Mouse (Mus musculus) brown adipose tissue, adult 24 weeks (tissue): Measurements from ENCODE around the gene Fyb2. TPM values are rescaled to one million over a fixed set of nuclear protein-coding genes. Genes with fewer than 3 reads are reported as not detected.

Source experiments
- H3K27ac ChIP-seq: fragments of 200-500 bp; replicated peaks from 2 replicates; pipeline ENCODE4 v1.5.1; 2012; ENCODE audit warnings: low read depth, mild to moderate bottlenecking, low read length
- H3K4me1 ChIP-seq: fragments of 200-500 bp; 2 replicates; pipeline ENCODE4 v1.6.1; 2012; ENCODE audit warnings: low read length, mixed read lengths; ENCODE audit not compliant: control insufficient read depth, insufficient read depth, insufficient read length
- H3K4me3 ChIP-seq: fragments of 200-500 bp; 2 replicates; pipeline ENCODE4 v1.5.1; 2012; ENCODE audit warnings: low read depth, mild to moderate bottlenecking, low read length, moderate library complexity; ENCODE audit not compliant: insufficient read depth
- polyA plus RNA-seq: library from polyadenylated mRNA; stranded (reverse); fragments of >200 nt; gene quantifications from 2 replicates; pipeline ENCODE4 v1.2.4, GENCODE M21; 2012; ENCODE audit not compliant: missing spikeins, insufficient read depth, insufficient read length

The Fyb2 gene
- polyA plus RNA-seq: not detected in 2 replicates

DNA sequence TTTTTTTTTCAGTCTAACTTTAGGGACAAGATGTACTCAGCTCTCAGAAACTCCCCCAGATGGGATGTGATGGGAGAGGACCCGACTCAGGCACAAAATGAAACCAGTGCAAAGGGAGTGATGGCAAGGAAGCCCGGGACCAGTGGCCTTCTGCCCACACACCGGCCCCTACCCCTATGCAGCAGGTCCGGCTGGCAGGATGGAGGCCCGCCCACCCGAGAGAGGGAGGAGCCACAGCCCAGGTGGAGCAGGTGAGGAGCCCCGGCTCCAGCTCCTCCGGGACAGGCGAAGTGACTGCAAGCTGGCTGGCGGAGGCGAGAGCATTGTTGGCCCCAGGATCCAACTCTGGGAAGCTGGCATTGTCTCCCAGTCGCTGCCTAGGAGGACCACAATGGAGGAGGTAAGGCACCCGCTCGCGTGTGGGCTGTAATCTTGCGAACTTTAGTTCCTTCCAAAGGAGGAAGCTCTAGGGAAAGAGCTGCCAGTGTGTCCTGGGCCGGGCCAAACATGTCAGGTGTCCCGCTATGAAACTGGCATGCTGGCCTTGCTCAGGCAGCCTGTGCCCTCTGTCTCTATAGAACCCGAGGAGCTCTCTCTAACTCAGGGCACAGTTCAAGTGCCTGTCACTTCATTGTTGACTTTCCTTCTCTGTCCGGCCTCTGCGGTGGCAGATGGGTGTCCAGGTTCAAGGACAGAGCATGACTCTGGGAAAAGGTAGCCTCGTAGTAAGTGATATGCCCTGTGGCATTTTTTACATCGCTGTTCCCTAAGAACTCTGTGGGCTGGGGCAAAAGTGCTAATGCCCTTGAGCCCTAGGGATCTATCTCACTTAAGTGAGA, at the start of gene Fyb2:
Gene Fyb2 (plus strand): TSS at position 166 of the 839 bp plus-strand sequence.
- H3K27ac ChIP-seq: no peak within 1 kb of the TSS
- no peaks in the 10 kb centered on the region for H3K4me1 ChIP-seq
- H3K4me3 ChIP-seq: no peak within 1 kb of the TSS

DNA sequence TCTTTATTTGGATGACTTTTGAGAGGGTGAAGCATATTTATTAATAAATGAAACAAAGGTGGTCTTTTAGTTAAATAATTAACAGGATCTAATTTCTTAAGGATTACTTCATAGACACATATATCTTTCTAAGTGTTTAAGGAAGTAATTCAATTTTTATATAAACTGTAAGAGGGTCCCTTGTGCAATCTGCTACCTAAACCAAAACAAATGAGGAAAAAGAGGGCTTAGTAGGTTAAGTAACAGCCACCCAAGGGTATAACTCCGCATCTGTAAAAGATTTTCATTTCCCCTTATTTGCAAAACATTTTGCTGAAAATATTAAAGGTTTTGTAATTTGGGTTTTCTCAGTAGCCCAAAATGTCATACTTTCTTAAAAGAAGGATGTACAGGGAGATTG, 48.9 kb upstream of the Fyb2 start:
- Histone ChIP-seq H3K4me1 (no peaks in the 10 kb centered on the region), H3K4me3 (no peak overlapping the region), H3K27ac (no peak overlapping the region)

- Histone ChIP-seq H3K27ac (no peak overlapping the region), H3K4me3 (no peak overlapping the region), H3K4me1 (no peaks in the 10 kb centered on the region)
Measured at GRCm38 (mm10) chr4:104869581-104869980, 43.7 kb upstream of the Fyb2 start.

GRCm38 (mm10) chr4:104870196-104870595, 43.1 kb upstream of the Fyb2 start:
- Histone ChIP-seq H3K4me1 (no peaks in the 10 kb centered on the region), H3K4me3 (no peak overlapping the region), H3K27ac (no peak overlapping the region)

DNA sequence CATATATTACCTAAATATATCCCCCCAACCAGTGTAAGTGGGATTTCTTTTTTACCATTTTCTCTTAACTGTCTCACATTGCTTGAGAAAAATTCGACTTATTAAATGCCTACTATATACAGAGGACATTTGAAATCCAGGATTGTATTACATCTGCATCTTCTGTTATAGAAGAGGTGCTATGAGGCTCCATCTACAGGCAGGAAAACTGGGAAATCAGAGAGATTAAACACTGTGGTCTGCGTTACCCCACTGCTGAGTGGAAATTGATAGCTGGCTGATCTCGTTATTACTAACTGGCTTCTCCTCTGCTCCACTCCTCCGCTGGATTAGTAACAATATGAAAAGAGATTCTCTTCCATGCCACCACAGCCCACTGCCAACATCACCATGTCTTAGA, 37.4 kb upstream of the Fyb2 start:
- Histone ChIP-seq H3K27ac (no peak overlapping the region), H3K4me1 (no peaks in the 10 kb centered on the region), H3K4me3 (no peak overlapping the region)

- Histone ChIP-seq H3K27ac (no peak within 1 kb of the TSS), H3K4me3 (no peak within 1 kb of the TSS)
Measured at GRCm38 (mm10) chr4:104876323-104876722, 36.9 kb upstream of the Fyb2 start, which contains the start of gene C8a. C8a (minus strand) TSS chr4:104876398.

GRCm38 (mm10) chr4:104887486-104887885, 25.8 kb upstream of the Fyb2 start:
- H3K27ac ChIP-seq: no peak overlapping the region
- H3K4me1 ChIP-seq: no peaks in the 10 kb centered on the region
- no peak overlapping the region for H3K4me3 ChIP-seq

More at GRCm38 (mm10) chr4:104876323-104876722, 36.9 kb upstream of the Fyb2 start, which contains the start of gene C8a:
- no peaks in the 10 kb centered on the region for H3K4me1 ChIP-seq

- no peaks in the 10 kb centered on the region for H3K4me1 ChIP-seq
- H3K27ac ChIP-seq: no peak overlapping the region
- H3K4me3 ChIP-seq: no peak overlapping the region
Measured at GRCm38 (mm10) chr4:104888499-104889262, 24.6 kb upstream of the Fyb2 start.

DNA sequence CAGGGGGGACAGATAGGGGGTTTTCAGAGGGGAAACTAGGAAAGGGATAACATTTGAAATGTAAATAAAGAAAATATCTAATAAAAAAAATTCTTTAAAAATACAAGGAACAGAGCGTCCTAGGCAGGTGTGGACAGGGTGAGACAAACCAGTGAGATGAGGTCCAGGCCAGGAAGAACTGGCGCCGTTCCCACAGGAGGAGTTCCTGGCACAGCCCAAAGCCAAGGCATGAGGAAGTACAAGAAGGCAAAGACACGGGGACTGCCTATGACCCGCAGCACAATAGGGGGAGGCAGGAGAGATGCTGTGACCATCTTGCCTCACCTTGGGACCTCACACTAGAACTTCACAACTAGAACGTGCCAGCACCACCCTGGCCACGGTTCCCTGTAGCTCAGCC, 21.5 kb upstream of the Fyb2 start:
- Histone ChIP-seq H3K27ac (no peak overlapping the region), H3K4me3 (no peak overlapping the region), H3K4me1 (no peaks in the 10 kb centered on the region)

GRCm38 (mm10) chr4:104893588-104893987, 19.7 kb upstream of the Fyb2 start:
- H3K27ac ChIP-seq: no peak overlapping the region
- H3K4me3 ChIP-seq: no peak overlapping the region
- H3K4me1 ChIP-seq: no peaks in the 10 kb centered on the region

DNA sequence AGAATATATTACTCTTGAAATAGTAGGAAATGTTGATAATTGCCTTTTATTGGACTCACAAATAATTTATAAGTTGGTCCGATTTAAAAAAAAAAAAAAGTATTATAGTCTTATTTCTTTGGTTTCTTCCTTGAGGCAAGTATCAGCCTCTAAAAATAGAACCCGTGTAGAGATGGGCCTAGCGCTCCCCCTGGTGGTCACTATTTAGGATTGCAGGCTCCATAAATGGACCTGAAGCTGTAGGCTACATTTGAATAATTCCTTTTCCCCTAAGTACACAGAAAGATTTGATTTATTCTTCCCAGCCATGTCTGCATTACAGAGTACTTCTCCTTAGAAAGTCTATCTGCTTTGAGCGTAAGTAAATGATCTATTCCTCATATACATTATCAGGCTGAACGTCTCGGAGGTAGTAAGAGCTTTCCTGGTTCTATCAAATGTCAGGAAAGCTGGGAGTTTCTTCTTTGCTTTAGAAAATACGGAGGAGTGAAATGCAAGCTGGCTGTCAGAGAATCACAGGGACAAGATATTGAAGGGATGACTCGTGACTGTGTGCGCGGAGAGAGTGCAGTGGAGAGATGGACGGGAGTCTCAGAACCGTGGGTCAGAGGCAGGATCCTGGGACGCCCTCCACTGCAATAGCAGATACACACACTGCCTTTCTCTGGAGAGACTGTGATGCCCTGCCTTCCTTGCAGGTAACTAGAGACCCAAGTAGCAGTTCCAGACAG, 19.1 kb upstream of the Fyb2 start:
- no peak overlapping the region for H3K27ac ChIP-seq
- no peak overlapping the region for H3K4me3 ChIP-seq
- H3K4me1 ChIP-seq: no peaks in the 10 kb centered on the region

DNA sequence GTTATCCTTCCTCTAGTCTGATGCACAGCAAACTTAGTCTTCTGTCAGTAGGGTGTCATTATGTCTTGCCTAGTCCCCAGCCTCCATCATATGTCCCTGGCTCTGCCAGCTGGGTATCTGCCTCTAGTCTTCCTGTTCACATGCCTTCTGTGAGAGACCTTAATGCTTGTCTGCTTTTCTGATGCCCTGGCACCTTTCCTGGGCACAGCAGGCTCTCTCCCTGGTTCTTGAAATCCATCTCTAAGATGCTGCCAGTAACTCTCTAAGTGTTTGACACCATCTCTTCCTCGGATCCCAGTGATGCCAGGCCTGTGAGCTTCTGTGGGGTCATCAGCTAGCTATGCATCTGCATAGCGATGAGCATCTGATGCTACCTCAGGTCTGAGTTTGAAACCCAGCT, 10.4 kb upstream of the Fyb2 start:
- Histone ChIP-seq H3K4me3 (no peak overlapping the region), H3K27ac (no peak overlapping the region), H3K4me1 (no peaks in the 10 kb centered on the region)

DNA sequence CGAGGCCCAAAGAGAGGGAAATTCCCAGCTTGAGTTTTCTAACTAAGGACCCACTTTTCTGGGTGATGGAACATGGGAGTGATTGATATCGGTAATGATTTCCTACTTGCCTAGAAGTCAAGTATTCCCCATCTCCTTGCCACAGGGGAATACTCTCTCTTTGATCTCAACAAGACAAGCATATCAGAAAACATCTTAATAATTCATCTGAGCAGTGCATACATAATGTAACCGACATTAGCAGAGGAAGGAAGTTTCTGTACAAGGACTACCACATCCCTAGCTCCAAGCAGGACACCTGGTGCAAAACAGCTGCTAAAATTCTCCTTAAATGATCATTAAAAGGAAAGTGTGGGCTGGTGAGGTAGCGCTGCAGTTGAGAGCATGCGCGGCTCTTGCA, 8.2 kb upstream of the Fyb2 start:
- Histone ChIP-seq H3K4me1 (no peaks in the 10 kb centered on the region), H3K4me3 (no peak overlapping the region), H3K27ac (no peak overlapping the region)

GRCm38 (mm10) chr4:104911685-104912084, 1.6 kb upstream of the Fyb2 start:
- Histone ChIP-seq H3K27ac (no peak overlapping the region), H3K4me3 (no peak overlapping the region), H3K4me1 (no peaks in the 10 kb centered on the region)

GRCm38 (mm10) chr4:104914711-104915247, 1.5 kb downstream of the Fyb2 start:
- Histone ChIP-seq H3K27ac (no peak overlapping the region), H3K4me3 (no peak overlapping the region), H3K4me1 (no peaks in the 10 kb centered on the region)
